Mouse (Mus musculus): ENCODE data around the gene Commd6. TPM values are rescaled to one million over a fixed set of nuclear protein-coding genes. Genes with fewer than 3 reads are reported as not detected.

Commd6 gene
- total and polyA plus RNA-seq, 3 experiments: 6.5 to 191 (median 75.2) TPM

- H3K4me1 ChIP-seq (ENCODE audit: insufficient read depth, low read depth, low read length): no peaks in the 10 kb centered on the region
- no peak overlapping the region for H3K4me3 ChIP-seq (ENCODE audit: low read depth, low read length)
- no peak for ATAC-seq (ENCODE audit: extremely low read depth, insufficient number of reproducible peaks, low FRiP score, poor library complexity, severe bottlenecking)
- no peaks in the 10 kb centered on the region for H3K27me3 ChIP-seq (ENCODE audit: insufficient read depth, low read length)
- no peak for DNase-seq (ENCODE audit: low spot score)
- TF ChIP-seq GATA2 (IDR thresholded peaks at IDR 0.05; ENCODE audit: borderline replicate concordance, low read depth, low read length): no peak
- TF ChIP-seq POLR2AphosphoS5 (IDR thresholded peaks at IDR 0.05; ENCODE audit: insufficient replicate concordance, low read depth, low read length): no peak
- no peak for TF ChIP-seq CTCF (IDR thresholded peaks at IDR 0.05; ENCODE audit: low read depth, low read length)
- TF ChIP-seq TAL1 (conservative IDR thresholded peaks at IDR 0.05; ENCODE audit: low read depth, low read length): no peak
- TF ChIP-seq GATA1 (IDR thresholded peaks at IDR 0.05; ENCODE audit: borderline replicate concordance, low read length): no peak
- no peaks in the 10 kb centered on the region for H3K9me3 ChIP-seq (replicated peaks)
- no peaks in the 10 kb centered on the region for H3K36me3 ChIP-seq (replicated peaks)
Measured at GRCm38 (mm10) chr14:101616178-101616577, 24.3 kb downstream of the Commd6 start.

DNA sequence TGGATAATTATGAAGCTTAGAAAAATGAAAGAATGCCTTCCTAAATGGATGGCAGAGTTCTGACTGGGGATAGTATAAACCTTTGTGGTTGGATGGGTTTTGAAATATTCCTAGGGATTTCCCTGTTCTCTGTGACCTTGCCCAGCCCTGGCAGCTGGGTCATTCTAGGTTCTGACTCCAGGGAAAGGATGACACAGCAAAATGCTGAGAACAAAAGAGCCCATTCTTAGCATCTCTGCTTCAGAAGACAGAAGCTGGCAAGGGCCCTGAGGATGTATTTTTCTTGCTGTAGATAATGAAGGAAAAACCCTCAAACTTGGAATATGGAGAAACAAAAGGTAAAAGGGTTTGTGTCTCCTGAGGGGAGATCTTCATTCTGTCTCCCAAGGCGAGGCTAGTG, 27.3 kb downstream of the Commd6 start:
- H3K36me3 ChIP-seq (replicated peaks): no peaks in the 10 kb centered on the region
- ATAC-seq (ENCODE audit: extremely low read depth, insufficient number of reproducible peaks, low FRiP score, poor library complexity, severe bottlenecking) (no peak), DNase-seq (ENCODE audit: low spot score) (no peak)
- TF ChIP-seq TAL1 (conservative IDR thresholded peaks at IDR 0.05; ENCODE audit: low read depth, low read length) (no peak), GATA1 (IDR thresholded peaks at IDR 0.05; ENCODE audit: borderline replicate concordance, low read length) (no peak), CTCF (IDR thresholded peaks at IDR 0.05; ENCODE audit: low read depth, low read length) (no peak), POLR2AphosphoS5 (IDR thresholded peaks at IDR 0.05; ENCODE audit: insufficient replicate concordance, low read depth, low read length) (no peak), GATA2 (IDR thresholded peaks at IDR 0.05; ENCODE audit: borderline replicate concordance, low read depth, low read length) (no peak)
- H3K9me3 ChIP-seq (replicated peaks): peaks cover 13% of the 10 kb centered on the region
- no peak overlapping the region for H3K4me3 ChIP-seq (ENCODE audit: low read depth, low read length)
- H3K27me3 ChIP-seq (ENCODE audit: insufficient read depth, low read length): peaks cover 1% of the 10 kb centered on the region; the same call in 1 of the 2 replicates
- H3K4me1 ChIP-seq (ENCODE audit: insufficient read depth, low read depth, low read length): no peaks in the 10 kb centered on the region

DNA sequence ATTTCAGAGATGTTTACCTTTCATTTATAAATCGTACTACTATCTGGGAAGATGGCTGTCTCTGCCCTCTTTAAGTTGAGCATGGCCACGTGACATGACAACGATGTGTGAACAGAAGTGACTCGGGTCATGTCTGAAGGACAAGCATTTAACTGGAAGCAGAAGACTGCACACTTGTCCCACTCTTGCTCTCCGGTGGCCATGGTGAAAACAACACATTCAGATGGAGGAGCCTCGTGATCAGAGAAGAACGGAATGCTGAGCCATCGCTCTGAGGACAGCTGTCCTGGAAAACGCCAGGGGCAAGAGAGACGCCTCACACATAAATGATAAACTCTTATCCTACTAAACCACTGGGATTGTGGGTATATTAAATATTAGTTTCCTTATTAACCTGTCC, 29.8 kb downstream of the Commd6 start:
- no peak for ATAC-seq (ENCODE audit: extremely low read depth, insufficient number of reproducible peaks, low FRiP score, poor library complexity, severe bottlenecking)
- TF ChIP-seq POLR2AphosphoS5 (IDR thresholded peaks at IDR 0.05; ENCODE audit: insufficient replicate concordance, low read depth, low read length): no peak
- no peak for TF ChIP-seq TAL1 (conservative IDR thresholded peaks at IDR 0.05; ENCODE audit: low read depth, low read length)
- no peak for TF ChIP-seq GATA1 (IDR thresholded peaks at IDR 0.05; ENCODE audit: borderline replicate concordance, low read length)
- no peak for TF ChIP-seq GATA2 (IDR thresholded peaks at IDR 0.05; ENCODE audit: borderline replicate concordance, low read depth, low read length)
- no peak for TF ChIP-seq CTCF (IDR thresholded peaks at IDR 0.05; ENCODE audit: low read depth, low read length)
- Histone ChIP-seq H3K27me3 (ENCODE audit: insufficient read depth, low read length) (peaks cover 3% of the 10 kb centered on the region; the same call in 1 of the 2 replicates), H3K36me3 (replicated peaks) (no peaks in the 10 kb centered on the region), H3K4me3 (ENCODE audit: low read depth, low read length) (no peak overlapping the region), H3K9me3 (replicated peaks) (peaks cover 22% of the 10 kb centered on the region), H3K4me1 (ENCODE audit: insufficient read depth, low read depth, low read length) (no peaks in the 10 kb centered on the region)
- DNase-seq (ENCODE audit: low spot score): no peak

GRCm38 (mm10) chr14:101608519-101609368, 31.7 kb downstream of the Commd6 start, which contains the start of gene Tbc1d4:
Gene Tbc1d4, minus strand, starts transcription at chr14:101609191.
- H3K27me3 ChIP-seq (ENCODE audit: insufficient read depth, low read length): peaks cover 3% of the 10 kb centered on the region; the same call in 1 of the 2 replicates

GRCm38 (mm10) chr14:101607631-101608518, 32.6 kb downstream of the Commd6 start:
- H3K36me3 ChIP-seq (replicated peaks): no peaks in the 10 kb centered on the region
- ATAC-seq (ENCODE audit: extremely low read depth, insufficient number of reproducible peaks, low FRiP score, poor library complexity, severe bottlenecking) (no peak), DNase-seq (ENCODE audit: low spot score) (no peak)
- H3K27me3 ChIP-seq (ENCODE audit: insufficient read depth, low read length): peaks cover 3% of the 10 kb centered on the region; the same call in 1 of the 2 replicates
- peak overlapping the region; percentile 37; the same call in 1 of the 2 replicates for H3K4me3 ChIP-seq (ENCODE audit: low read depth, low read length)
- no peaks in the 10 kb centered on the region for H3K4me1 ChIP-seq (ENCODE audit: insufficient read depth, low read depth, low read length)
- no peak for TF ChIP-seq GATA1 (IDR thresholded peaks at IDR 0.05; ENCODE audit: borderline replicate concordance, low read length)
- TF ChIP-seq CTCF (IDR thresholded peaks at IDR 0.05; ENCODE audit: low read depth, low read length): no peak
- H3K9me3 ChIP-seq (replicated peaks): peaks cover 27% of the 10 kb centered on the region

More at GRCm38 (mm10) chr14:101608519-101609368, 31.7 kb downstream of the Commd6 start, which contains the start of gene Tbc1d4:
- Histone ChIP-seq H3K9me3 (replicated peaks) (peaks cover 27% of the 10 kb centered on the region), H3K4me1 (ENCODE audit: insufficient read depth, low read depth, low read length) (no peaks in the 10 kb centered on the region), H3K4me3 (ENCODE audit: low read depth, low read length) (peak within 1 kb of the TSS; percentile 37; the same call in 1 of the 2 replicates), H3K36me3 (replicated peaks) (no peaks in the 10 kb centered on the region)
- no peak for TF ChIP-seq POLR2AphosphoS5 (IDR thresholded peaks at IDR 0.05; ENCODE audit: insufficient replicate concordance, low read depth, low read length)
- no peak for TF ChIP-seq GATA2 (IDR thresholded peaks at IDR 0.05; ENCODE audit: borderline replicate concordance, low read depth, low read length)
- no peak for TF ChIP-seq TAL1 (conservative IDR thresholded peaks at IDR 0.05; ENCODE audit: low read depth, low read length)
- no peak for TF ChIP-seq CTCF (IDR thresholded peaks at IDR 0.05; ENCODE audit: low read depth, low read length)
- TF ChIP-seq GATA1 (IDR thresholded peaks at IDR 0.05; ENCODE audit: borderline replicate concordance, low read length): no peak
- DNase-seq (ENCODE audit: low spot score) (no peak), ATAC-seq (ENCODE audit: extremely low read depth, insufficient number of reproducible peaks, low FRiP score, poor library complexity, severe bottlenecking) (no peak)

DNA sequence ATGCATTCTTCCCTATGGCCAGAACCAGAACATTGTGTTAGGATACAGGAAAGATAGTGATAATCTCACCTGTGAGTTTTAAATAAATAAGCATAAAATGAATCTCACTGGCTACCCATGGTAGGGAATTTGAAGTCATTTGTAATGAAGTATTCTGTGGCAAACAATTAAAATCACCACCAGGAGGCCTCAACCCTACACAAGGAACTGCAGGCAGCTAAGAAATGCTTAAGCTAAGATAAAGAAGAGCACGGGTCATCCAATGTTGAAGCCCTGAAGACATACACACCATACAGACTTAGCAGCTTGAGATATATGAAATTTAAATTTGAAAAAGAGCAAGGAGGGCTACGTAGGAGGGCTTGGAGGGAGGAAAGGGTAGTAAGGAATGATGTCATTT, 34.6 kb downstream of the Commd6 start:
- Histone ChIP-seq H3K27me3 (ENCODE audit: insufficient read depth, low read length) (peaks cover 3% of the 10 kb centered on the region; the same call in 1 of the 2 replicates), H3K4me1 (ENCODE audit: insufficient read depth, low read depth, low read length) (no peaks in the 10 kb centered on the region), H3K36me3 (replicated peaks) (no peaks in the 10 kb centered on the region), H3K9me3 (replicated peaks) (peaks cover 27% of the 10 kb centered on the region), H3K4me3 (ENCODE audit: low read depth, low read length) (no peak overlapping the region)
- TF ChIP-seq POLR2AphosphoS5 (IDR thresholded peaks at IDR 0.05; ENCODE audit: insufficient replicate concordance, low read depth, low read length) (no peak), GATA1 (IDR thresholded peaks at IDR 0.05; ENCODE audit: borderline replicate concordance, low read length) (no peak), CTCF (IDR thresholded peaks at IDR 0.05; ENCODE audit: low read depth, low read length) (no peak), TAL1 (conservative IDR thresholded peaks at IDR 0.05; ENCODE audit: low read depth, low read length) (no peak), GATA2 (IDR thresholded peaks at IDR 0.05; ENCODE audit: borderline replicate concordance, low read depth, low read length) (no peak)
- ATAC-seq (ENCODE audit: extremely low read depth, insufficient number of reproducible peaks, low FRiP score, poor library complexity, severe bottlenecking) (no peak), DNase-seq (ENCODE audit: low spot score) (no peak)
